Mouse (Mus musculus): Measurements from ENCODE around the gene Magi1.
"Not testable (repeated sequence)": the region's sequence is repeated elsewhere in the genome, so short reads cannot be mapped to it uniquely, and the experiment has no call there.

Magi1 gene

GRCm38 (mm10) chr6:94043461-94043860, 240.3 kb downstream of the Magi1 start:
- DNase-seq: no peak

GRCm38 (mm10) chr6:94040093-94040492, 243.6 kb downstream of the Magi1 start:
- no peak for DNase-seq

GRCm38 (mm10) chr6:94038897-94039296, 244.8 kb downstream of the Magi1 start:
- no peak for DNase-seq

GRCm38 (mm10) chr6:94036554-94036953, 247.2 kb downstream of the Magi1 start:
- no peak for DNase-seq

- DNase-seq: no peak
These were observed 257.4 kb downstream of the Magi1 start for GRCm38 (mm10) chr6:94026361-94026760.

- DNase-seq: no peak
These were observed 261.3 kb downstream of the Magi1 start for GRCm38 (mm10) chr6:94022437-94022836.

- no peak for DNase-seq
These were observed 262.3 kb downstream of the Magi1 start for GRCm38 (mm10) chr6:94021239-94021962.

GRCm38 (mm10) chr6:94020566-94020965, 263.2 kb downstream of the Magi1 start:
- DNase-seq: no peak

- no peak for DNase-seq
These were observed 263.8 kb downstream of the Magi1 start for GRCm38 (mm10) chr6:94019935-94020334.

GRCm38 (mm10) chr6:94013761-94014160, 270.0 kb downstream of the Magi1 start:
- no peak for DNase-seq

- no peak for DNase-seq
These were observed 271.8 kb downstream of the Magi1 start for GRCm38 (mm10) chr6:94011947-94012346.

GRCm38 (mm10) chr6:94011521-94011920, 272.2 kb downstream of the Magi1 start:
- no peak for DNase-seq

GRCm38 (mm10) chr6:94008577-94008976, 275.1 kb downstream of the Magi1 start:
- no peak for DNase-seq

GRCm38 (mm10) chr6:94003586-94003985, 280.1 kb downstream of the Magi1 start:
- DNase-seq: not testable (repeated sequence)

- DNase-seq: no peak
These were observed 286.8 kb downstream of the Magi1 start for GRCm38 (mm10) chr6:93996841-93997485.

GRCm38 (mm10) chr6:93987561-93987960, 296.2 kb downstream of the Magi1 start:
- DNase-seq: no peak

- DNase-seq: peak; percentile 23
These were observed 298.6 kb downstream of the Magi1 start for GRCm38 (mm10) chr6:93985111-93985510.

- DNase-seq: no peak
These were observed 300.2 kb downstream of the Magi1 start for GRCm38 (mm10) chr6:93983551-93983950.

GRCm38 (mm10) chr6:93981211-93981610, 302.5 kb downstream of the Magi1 start:
- no peak for DNase-seq

- no peak for DNase-seq
These were observed 304.5 kb downstream of the Magi1 start for GRCm38 (mm10) chr6:93979241-93979640.

- no peak for DNase-seq
These were observed 315.0 kb downstream of the Magi1 start for GRCm38 (mm10) chr6:93968721-93969120.

GRCm38 (mm10) chr6:93962757-93963336, 320.9 kb downstream of the Magi1 start:
- peak; percentile 20 for DNase-seq

GRCm38 (mm10) chr6:93961782-93962181, 321.9 kb downstream of the Magi1 start:
- no peak for DNase-seq

- no peak for DNase-seq
These were observed 326.5 kb downstream of the Magi1 start for GRCm38 (mm10) chr6:93957172-93957571.

Data from right cerebral cortex, postnatal 25 days (tissue).